Mouse (Mus musculus) midbrain, embryonic 16.5 days (tissue): Measurements from ENCODE around the gene Serinc1. TPM values are rescaled to one million over a fixed set of nuclear protein-coding genes. Genes with fewer than 3 reads are reported as not detected.
A peak's percentile ranks its signal among the peaks of the same experiment; 100 is the strongest.

Experiments used
- ATAC-seq: fragments of 200-750 bp; cut with Nextera tagmentation; 2 replicates; pipeline ENCODE4 v1.8.0; 2017; ENCODE audit warnings: moderate TSS enrichment
- H3K27ac ChIP-seq: fragments of 300-500 bp; sonication (generic); 2 replicates; pipeline ENCODE4 v1.5.1; 2014; ENCODE audit warnings: mild to moderate bottlenecking, low read length, mixed read lengths
- H3K27me3 ChIP-seq: fragments of 300-500 bp; sonication (generic); 2 replicates; pipeline ENCODE4 v1.6.1; 2014; ENCODE audit warnings: low read depth, low read length, mixed read lengths; ENCODE audit not compliant: control insufficient read depth, insufficient read depth
- H3K36me3 ChIP-seq: fragments of 300-500 bp; sonication (generic); 2 replicates; pipeline ENCODE4 v1.6.1; 2014; ENCODE audit warnings: mild to moderate bottlenecking, low read length, moderate library complexity, mixed read lengths; ENCODE audit not compliant: control insufficient read depth, insufficient read depth
- H3K4me1 ChIP-seq: fragments of 300-500 bp; sonication (generic); 2 replicates; pipeline ENCODE4 v1.6.1; 2014; ENCODE audit warnings: mild to moderate bottlenecking, low read length, mixed read lengths; ENCODE audit not compliant: control insufficient read depth, insufficient read depth
- H3K4me2 ChIP-seq: fragments of 300-500 bp; sonication (generic); 2 replicates; pipeline ENCODE4 v1.6.1; 2014; ENCODE audit warnings: mild to moderate bottlenecking, low read length, mixed read lengths
- H3K4me3 ChIP-seq: fragments of 300-500 bp; sonication (generic); 2 replicates; pipeline ENCODE4 v1.5.1; 2014; ENCODE audit warnings: low read depth, mild to moderate bottlenecking, low read length, moderate library complexity, mixed read lengths
- H3K9ac ChIP-seq: fragments of 300-500 bp; sonication (generic); 2 replicates; pipeline ENCODE4 v1.6.1; 2014; ENCODE audit warnings: low read depth, low read length, mixed read lengths
- H3K9me3 ChIP-seq: fragments of 300-500 bp; sonication (generic); replicated peaks from 2 replicates; pipeline ENCODE4 v1.6.1; 2014; ENCODE audit warnings: mild to moderate bottlenecking, low read length, mixed read lengths; ENCODE audit not compliant: control insufficient read depth, poor library complexity, severe bottlenecking
- WGBS: fragments of 180-500 bp; shearing (Covaris S2); extraction: QIAGEN DNeasy Blood & Tissue Kit; methylation state at CpG from one replicate; pipeline ENCODE4 v1.1.7; 2014; 5-methylcytosine and 5-hydroxymethylcytosine counted together
- polyA plus RNA-seq: library from polyadenylated mRNA; unstranded; fragments of >200 nt; fragmentation: Nextera tagmentation; extraction: Ambion mirVana; gene quantifications from 2 replicates; pipeline ENCODE4 v1.2.1, GENCODE M21; 2015

The Serinc1 gene
- polyA plus RNA-seq = 456 and 463 TPM in 2 replicates

- Histone ChIP-seq H3K4me1 (peaks cover 31% of the 10 kb centered on the region), H3K4me3 (peak within 1 kb of the TSS; percentile 90), H3K4me2 (peak within 1 kb of the TSS; percentile 95), H3K27ac (peak within 1 kb of the TSS; percentile 98), H3K36me3 (no peaks in the 10 kb centered on the region), H3K9me3 (no peaks in the 10 kb centered on the region), H3K9ac (peak within 1 kb of the TSS; percentile 94), H3K27me3 (no peaks in the 10 kb centered on the region)
- WGBS = 13% methylated on average over 49 of the region's 49 CpGs
- peak; percentile 99 for ATAC-seq
Measured at GRCm38 (mm10) chr10:57532218-57533101, at the start of gene Serinc1. Serinc1 (minus strand) TSS chr10:57532530.

DNA sequence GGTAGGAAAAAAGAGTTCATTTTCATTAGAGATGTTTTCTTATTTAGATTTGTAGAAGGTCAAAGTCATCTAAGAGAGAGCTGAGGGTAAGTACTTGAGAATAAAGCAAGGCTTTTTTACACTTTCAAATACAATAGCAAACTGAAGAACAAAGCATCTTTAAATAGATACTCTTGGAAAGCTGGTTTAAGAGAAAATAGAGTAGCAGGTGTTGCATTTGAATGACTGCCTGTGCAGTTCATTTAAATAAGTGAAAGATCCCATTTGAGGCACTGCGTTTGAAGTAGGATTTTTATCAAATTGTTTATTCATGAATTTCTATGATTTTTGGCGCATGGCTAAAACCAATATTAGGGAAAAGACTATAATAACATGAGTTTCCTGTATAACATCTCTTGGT is 44.4 kb upstream of the Serinc1 start:
- no peak for ATAC-seq
- Histone ChIP-seq H3K4me1 (no peaks in the 10 kb centered on the region), H3K27me3 (no peaks in the 10 kb centered on the region), H3K36me3 (no peaks in the 10 kb centered on the region), H3K4me2 (no peak overlapping the region), H3K27ac (no peak overlapping the region), H3K9ac (no peak overlapping the region), H3K9me3 (no peaks in the 10 kb centered on the region), H3K4me3 (no peak overlapping the region)
- 16% methylated on average over 2 of the region's 2 CpGs for WGBS

DNA sequence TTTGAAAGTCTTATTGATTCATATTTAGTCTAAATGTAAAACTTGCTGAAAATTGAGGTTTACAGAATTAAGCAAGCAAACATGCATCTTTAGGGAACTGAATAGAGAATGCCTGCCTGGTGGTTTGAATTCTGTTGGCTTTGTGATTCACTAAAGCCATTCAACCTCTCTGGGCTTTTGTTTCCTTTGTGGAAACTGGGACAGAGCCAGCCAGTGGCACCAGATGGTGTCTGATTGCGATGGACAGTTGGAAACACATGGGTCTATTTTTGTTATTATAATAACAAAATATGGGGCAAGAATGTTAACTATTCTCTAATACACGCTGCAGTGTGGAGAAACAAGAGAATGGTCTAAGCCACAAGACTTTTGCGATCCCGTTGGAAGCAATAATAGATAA is 39.8 kb upstream of the Serinc1 start:
- no peaks in the 10 kb centered on the region for H3K36me3 ChIP-seq
- no peak overlapping the region for H3K27ac ChIP-seq
- no peak overlapping the region for H3K4me2 ChIP-seq
- no peak overlapping the region for H3K9ac ChIP-seq
- no peaks in the 10 kb centered on the region for H3K27me3 ChIP-seq
- no peak overlapping the region for H3K4me3 ChIP-seq
- H3K4me1 ChIP-seq = peaks cover 3% of the 10 kb centered on the region; the same call in 1 of the 2 replicates
- WGBS = 7% methylated on average over 4 of the region's 4 CpGs
- H3K9me3 ChIP-seq = no peaks in the 10 kb centered on the region
- no peak for ATAC-seq

GRCm38 (mm10) chr10:57571211-57571730 is 38.9 kb upstream of the Serinc1 start:
- no peaks in the 10 kb centered on the region for H3K27me3 ChIP-seq
- H3K4me3 ChIP-seq = no peak overlapping the region
- no peak overlapping the region for H3K4me2 ChIP-seq
- no peak overlapping the region for H3K27ac ChIP-seq
- H3K9ac ChIP-seq = no peak overlapping the region
- H3K9me3 ChIP-seq = no peaks in the 10 kb centered on the region
- no peak for ATAC-seq
- peaks cover 3% of the 10 kb centered on the region; the same call in 1 of the 2 replicates for H3K4me1 ChIP-seq
- no peaks in the 10 kb centered on the region for H3K36me3 ChIP-seq
- WGBS = 35% methylated on average over 8 of the region's 8 CpGs

- no peaks in the 10 kb centered on the region for H3K27me3 ChIP-seq
- no peaks in the 10 kb centered on the region for H3K9me3 ChIP-seq
- H3K4me2 ChIP-seq = peak overlapping the region; percentile 30
- H3K9ac ChIP-seq = no peak overlapping the region
- peak; percentile 91 for ATAC-seq
- WGBS = 9% methylated on average over 13 of the region's 13 CpGs
- peak overlapping the region; percentile 38; the same call in 1 of the 2 replicates for H3K27ac ChIP-seq
- peak overlapping the region; percentile 0; the same call in 1 of the 2 replicates for H3K4me3 ChIP-seq
- H3K36me3 ChIP-seq = no peaks in the 10 kb centered on the region
- H3K4me1 ChIP-seq = peaks cover 3% of the 10 kb centered on the region; the same call in 1 of the 2 replicates
Measured at GRCm38 (mm10) chr10:57569023-57569931, 36.9 kb upstream of the Serinc1 start.

DNA sequence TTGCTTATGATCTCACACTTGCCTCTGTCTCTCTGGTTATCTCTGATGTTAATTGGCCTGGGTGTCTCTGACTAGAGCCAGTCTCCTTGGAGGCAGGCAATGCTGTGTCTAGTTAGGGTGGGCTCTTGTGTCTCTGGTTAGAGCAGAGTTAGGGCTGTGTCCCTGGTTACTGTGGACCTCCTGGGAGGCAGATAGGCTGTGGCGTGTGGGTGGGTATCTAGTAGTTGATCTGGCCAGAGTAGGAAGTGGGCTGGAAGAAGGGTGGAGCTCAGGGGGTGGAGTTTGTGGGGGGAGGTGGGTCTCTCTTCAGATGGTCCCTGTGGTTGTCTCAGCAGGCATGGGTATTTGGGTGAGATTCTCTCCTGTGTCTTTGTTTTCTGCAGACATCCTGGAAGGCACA is 33.9 kb upstream of the Serinc1 start:
- H3K9ac ChIP-seq = no peak overlapping the region
- no peaks in the 10 kb centered on the region for H3K36me3 ChIP-seq
- no peaks in the 10 kb centered on the region for H3K27me3 ChIP-seq
- WGBS = 67% methylated on average over 1 of the region's 1 CpGs
- peaks cover 3% of the 10 kb centered on the region; the same call in 1 of the 2 replicates for H3K4me1 ChIP-seq
- no peak overlapping the region for H3K4me3 ChIP-seq
- no peaks in the 10 kb centered on the region for H3K9me3 ChIP-seq
- H3K4me2 ChIP-seq = no peak overlapping the region
- H3K27ac ChIP-seq = no peak overlapping the region
- ATAC-seq = no peak

DNA sequence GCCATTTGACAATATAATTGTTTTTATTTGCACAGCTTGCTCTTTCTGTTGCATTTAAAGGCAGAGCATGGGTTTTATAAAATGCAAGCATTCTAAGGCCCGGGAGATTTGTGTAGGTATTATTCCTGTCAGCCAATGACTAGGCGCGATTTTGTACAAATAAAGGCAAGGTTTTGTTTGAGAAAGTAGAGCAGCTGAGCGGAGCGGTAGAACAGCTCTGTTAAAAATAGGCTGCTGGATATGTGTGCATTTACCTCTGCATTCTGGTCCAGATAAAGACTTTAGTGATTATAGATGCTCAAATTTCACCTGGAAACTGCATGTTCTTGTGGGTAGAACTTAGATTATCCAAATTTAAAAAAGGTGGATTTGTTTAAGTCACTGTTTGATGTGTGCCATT is 25.3 kb upstream of the Serinc1 start:
- Histone ChIP-seq H3K27me3 (no peaks in the 10 kb centered on the region), H3K9ac (no peak overlapping the region)
- WGBS = 66% methylated on average over 5 of the region's 5 CpGs

DNA sequence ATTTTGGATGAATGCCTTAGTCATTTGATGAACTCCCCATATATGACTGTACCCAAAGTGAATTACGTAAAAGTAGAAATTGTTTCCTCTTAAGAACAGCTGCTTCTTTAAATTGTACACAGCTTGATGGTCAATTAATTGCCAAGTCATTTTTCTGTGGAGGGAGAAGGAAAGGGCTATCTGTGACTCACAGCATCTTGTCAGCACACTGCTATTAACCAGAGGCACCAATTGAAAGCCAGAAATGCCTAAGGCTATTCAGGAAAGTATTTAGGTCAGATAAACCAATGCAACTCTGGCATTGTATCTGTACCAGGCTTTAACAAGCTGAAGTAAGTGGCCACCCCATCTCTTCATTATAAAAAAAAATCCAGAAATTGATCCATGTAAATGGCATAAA is 21.4 kb upstream of the Serinc1 start:
- Histone ChIP-seq H3K9ac (no peak overlapping the region), H3K4me2 (no peak overlapping the region), H3K27ac (no peak overlapping the region), H3K4me1 (no peaks in the 10 kb centered on the region), H3K36me3 (no peaks in the 10 kb centered on the region), H3K9me3 (no peaks in the 10 kb centered on the region), H3K4me3 (no peak overlapping the region), H3K27me3 (no peaks in the 10 kb centered on the region)
- no peak for ATAC-seq
- 93% methylated on average over 1 of the region's 1 CpGs for WGBS

More for the DNA sequence above, 25.3 kb upstream of the Serinc1 start:
- Histone ChIP-seq H3K4me2 (no peak overlapping the region), H3K4me1 (no peaks in the 10 kb centered on the region), H3K4me3 (no peak overlapping the region), H3K9me3 (no peaks in the 10 kb centered on the region), H3K36me3 (no peaks in the 10 kb centered on the region), H3K27ac (no peak overlapping the region)
- ATAC-seq = no peak
